Mouse (Mus musculus): ENCODE data around the gene Dnajc28. TPM values are rescaled to one million over a fixed set of nuclear protein-coding genes. Genes with fewer than 3 reads are reported as not detected.
"Not testable (repeated sequence)": the region's sequence is repeated elsewhere in the genome, so short reads cannot be mapped to it uniquely, and the experiment has no call there.

The Dnajc28 gene
- polyA plus RNA-seq, 1 experiment, result 1.6 TPM

DNA sequence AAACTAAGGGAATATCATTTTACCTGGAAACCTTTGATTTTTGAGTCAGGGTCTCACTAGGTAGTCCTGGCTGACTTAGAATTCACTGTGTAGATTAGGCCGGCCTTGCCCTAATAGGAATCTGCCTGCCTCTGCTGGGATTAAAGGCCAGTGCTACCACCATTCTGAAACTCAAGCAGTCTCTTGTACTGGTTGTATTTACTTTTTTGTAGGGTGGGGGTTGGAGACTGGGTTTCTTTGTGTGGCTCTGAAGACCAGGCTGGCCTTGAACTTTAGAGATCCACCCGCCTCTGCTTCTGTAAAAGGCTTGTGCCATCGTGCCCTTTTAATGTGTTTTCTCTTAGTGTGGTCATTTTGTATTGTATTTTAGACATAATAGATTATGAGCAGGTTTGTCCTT, 30.4 kb upstream of the Dnajc28 start:
- H3K27ac ChIP-seq (ENCODE audit: insufficient read depth, low read length), result no peak overlapping the region
- no peaks in the 10 kb centered on the region for H3K4me1 ChIP-seq (ENCODE audit: control insufficient read depth, insufficient read depth, low read length)
- peak overlapping the region; percentile 72 for H3K4me3 ChIP-seq (ENCODE audit: insufficient read depth, low read length)
- TF ChIP-seq CTCF (IDR thresholded peaks at IDR 0.05; ENCODE audit: borderline replicate concordance, insufficient read depth, low read length) (no peak), POLR2A (IDR thresholded peaks at IDR 0.05; ENCODE audit: low read depth, low read length) (no peak)

DNA sequence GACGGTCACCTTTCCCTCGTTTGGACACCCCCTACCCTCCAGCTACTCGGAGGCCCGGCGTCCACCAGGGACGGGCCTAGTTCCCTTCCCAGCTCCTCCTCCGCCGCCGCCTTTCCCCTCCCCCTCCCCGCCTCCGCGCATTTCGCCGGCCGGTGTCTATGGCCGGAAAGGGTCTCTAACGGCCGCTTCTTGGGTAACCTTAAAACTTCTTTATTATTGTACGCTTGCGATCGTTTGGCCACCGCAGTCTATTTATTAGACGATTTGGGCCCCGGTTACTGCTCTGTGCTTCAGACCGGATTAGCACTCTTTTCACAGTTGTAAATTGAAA, 29.4 kb upstream of the Dnajc28 start:
- H3K4me1 ChIP-seq (ENCODE audit: control insufficient read depth, insufficient read depth, low read length), result no peaks in the 10 kb centered on the region
- peak overlapping the region; percentile 88; the same call in 1 of the 2 replicates for H3K27ac ChIP-seq (ENCODE audit: insufficient read depth, low read length)
- peak overlapping the region; percentile 98 for H3K4me3 ChIP-seq (ENCODE audit: insufficient read depth, low read length)
- TF ChIP-seq POLR2A (IDR thresholded peaks at IDR 0.05; ENCODE audit: low read depth, low read length), result peak; percentile 49
- no peak for TF ChIP-seq CTCF (IDR thresholded peaks at IDR 0.05; ENCODE audit: borderline replicate concordance, insufficient read depth, low read length)

DNA sequence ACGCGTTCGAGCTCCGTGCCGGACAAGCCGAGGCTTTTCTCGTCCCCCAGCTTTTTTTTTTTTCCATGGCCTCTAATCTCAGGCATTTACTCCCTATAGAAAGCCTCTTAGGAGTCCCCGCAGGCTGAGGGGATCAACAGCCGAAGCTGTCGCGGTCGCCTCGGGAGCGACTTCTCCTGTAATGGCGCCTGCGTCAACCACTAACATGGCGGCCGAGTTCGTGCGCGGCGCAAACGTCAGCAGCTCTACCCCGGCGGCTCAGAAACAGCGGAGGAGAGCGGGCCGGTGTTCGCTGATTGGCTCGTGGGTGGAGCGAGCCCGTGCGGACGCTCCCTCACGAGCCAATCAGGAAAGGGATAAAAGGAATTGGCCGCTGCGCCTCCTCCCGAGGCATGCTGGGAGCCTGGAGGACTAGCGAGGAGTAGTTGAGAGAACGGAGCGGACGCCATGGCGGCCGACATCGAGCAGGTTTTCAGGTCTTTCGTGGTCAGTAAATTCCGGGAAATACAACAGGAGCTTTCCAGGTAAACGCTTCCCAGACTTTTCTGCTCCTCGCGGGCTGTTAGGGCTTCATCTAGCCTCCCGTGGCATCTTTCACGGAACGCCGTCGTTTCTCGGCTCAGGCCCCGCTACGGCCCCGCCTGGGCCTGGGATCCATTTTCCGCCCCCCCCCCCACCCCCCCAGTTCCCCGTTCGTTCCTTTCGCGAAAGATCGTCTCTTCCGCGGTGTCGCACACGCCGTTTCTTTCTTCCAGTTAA, 28.8 kb upstream of the Dnajc28 start, which contains the start of gene Son:
Son (plus strand) TSS at position 46 of the 759 bp plus-strand sequence.
- Histone ChIP-seq H3K4me3 (ENCODE audit: insufficient read depth, low read length) (peak within 1 kb of the TSS; percentile 98), H3K27ac (ENCODE audit: insufficient read depth, low read length) (peak within 1 kb of the TSS; percentile 95), H3K4me1 (ENCODE audit: control insufficient read depth, insufficient read depth, low read length) (no peaks in the 10 kb centered on the region)
- TF ChIP-seq POLR2A (IDR thresholded peaks at IDR 0.05; ENCODE audit: low read depth, low read length), result peak; percentile 85
- no peak for TF ChIP-seq CTCF (IDR thresholded peaks at IDR 0.05; ENCODE audit: borderline replicate concordance, insufficient read depth, low read length)

- Histone ChIP-seq H3K4me1 (ENCODE audit: control insufficient read depth, insufficient read depth, low read length) (no peaks in the 10 kb centered on the region), H3K4me3 (ENCODE audit: insufficient read depth, low read length) (peak within 1 kb of the TSS; percentile 98), H3K27ac (ENCODE audit: insufficient read depth, low read length) (peak within 1 kb of the TSS; percentile 95)
- no peak for TF ChIP-seq CTCF (IDR thresholded peaks at IDR 0.05; ENCODE audit: borderline replicate concordance, insufficient read depth, low read length)
- TF ChIP-seq POLR2A (IDR thresholded peaks at IDR 0.05; ENCODE audit: low read depth, low read length), result peak; percentile 99
Measured at GRCm38 (mm10) chr16:91646681-91647419, 28.0 kb upstream of the Dnajc28 start, which contains the start of gene Gart. Gene Gart, minus strand, starts transcription at chr16:91646952.

DNA sequence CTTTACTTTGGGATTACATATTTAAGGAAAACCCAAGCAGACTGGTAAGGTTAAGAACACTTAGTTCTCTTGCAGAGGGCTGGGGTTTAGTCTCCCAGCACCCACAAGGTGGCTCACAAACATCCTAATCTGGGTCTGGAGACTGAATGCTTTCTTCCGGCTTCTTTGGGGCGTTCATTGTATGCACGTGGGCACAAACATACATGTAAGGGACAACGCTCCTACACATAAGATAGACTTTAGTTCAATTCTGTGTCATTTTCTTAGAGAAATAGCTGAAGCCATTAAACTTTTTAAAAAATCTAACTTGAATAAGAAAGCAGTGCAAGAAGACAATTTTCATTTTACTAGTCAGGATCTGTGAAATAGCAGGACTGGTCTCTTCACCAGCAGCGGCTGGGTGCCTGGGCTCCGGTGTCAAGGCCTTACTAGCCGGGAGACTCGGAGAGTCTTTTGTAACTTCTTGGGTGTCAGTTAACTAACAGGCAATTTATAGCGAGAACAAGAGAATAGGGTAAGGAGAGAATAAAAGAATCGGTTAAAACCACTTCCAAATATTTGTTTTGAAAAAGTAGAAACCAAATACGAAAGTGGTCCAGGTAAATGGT, 27.3 kb upstream of the Dnajc28 start:
- no peak overlapping the region for H3K27ac ChIP-seq (ENCODE audit: insufficient read depth, low read length)

GRCm38 (mm10) chr16:91645420-91645819, 26.6 kb upstream of the Dnajc28 start:
- H3K4me1 ChIP-seq (ENCODE audit: control insufficient read depth, insufficient read depth, low read length); H3K27ac ChIP-seq (ENCODE audit: insufficient read depth, low read length); H3K4me3 ChIP-seq (ENCODE audit: insufficient read depth, low read length): not testable (repeated sequence)

More for the DNA sequence above, 27.3 kb upstream of the Dnajc28 start:
- peak overlapping the region; percentile 95 for H3K4me3 ChIP-seq (ENCODE audit: insufficient read depth, low read length)
- H3K4me1 ChIP-seq (ENCODE audit: control insufficient read depth, insufficient read depth, low read length), result no peaks in the 10 kb centered on the region
- TF ChIP-seq POLR2A (IDR thresholded peaks at IDR 0.05; ENCODE audit: low read depth, low read length), result no peak
- TF ChIP-seq CTCF (IDR thresholded peaks at IDR 0.05; ENCODE audit: borderline replicate concordance, insufficient read depth, low read length), result no peak

DNA sequence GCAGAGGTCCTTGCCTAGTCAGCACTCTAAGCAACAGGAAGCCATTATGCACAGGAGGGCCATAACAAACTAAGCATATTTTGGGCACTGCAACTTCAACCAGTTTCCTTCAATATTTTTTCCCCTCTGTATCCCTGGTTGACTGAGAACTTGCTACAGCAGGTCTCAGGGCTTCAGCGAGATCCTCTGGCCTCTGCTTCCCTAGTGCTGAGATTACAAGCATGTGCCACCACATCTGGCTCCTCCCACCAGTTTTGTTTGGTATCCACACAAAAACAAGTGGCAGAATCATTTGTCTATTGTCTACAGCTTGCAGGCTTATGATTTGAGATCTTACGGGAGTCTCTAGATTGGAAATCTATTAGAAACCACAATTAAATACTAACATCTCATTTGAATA, 26.1 kb upstream of the Dnajc28 start:
- H3K4me3 ChIP-seq (ENCODE audit: insufficient read depth, low read length), result no peak overlapping the region
- no peak overlapping the region for H3K27ac ChIP-seq (ENCODE audit: insufficient read depth, low read length)
- H3K4me1 ChIP-seq (ENCODE audit: control insufficient read depth, insufficient read depth, low read length), result no peaks in the 10 kb centered on the region
- TF ChIP-seq POLR2A (IDR thresholded peaks at IDR 0.05; ENCODE audit: low read depth, low read length) (no peak), CTCF (IDR thresholded peaks at IDR 0.05; ENCODE audit: borderline replicate concordance, insufficient read depth, low read length) (no peak)

GRCm38 (mm10) chr16:91640171-91640570, 21.3 kb upstream of the Dnajc28 start:
- no peak for TF ChIP-seq CTCF (IDR thresholded peaks at IDR 0.05; ENCODE audit: borderline replicate concordance, insufficient read depth, low read length)
- no peak for TF ChIP-seq POLR2A (IDR thresholded peaks at IDR 0.05; ENCODE audit: low read depth, low read length)
- no peaks in the 10 kb centered on the region for H3K4me1 ChIP-seq (ENCODE audit: control insufficient read depth, insufficient read depth, low read length)
- H3K27ac ChIP-seq (ENCODE audit: insufficient read depth, low read length), result no peak overlapping the region
- no peak overlapping the region for H3K4me3 ChIP-seq (ENCODE audit: insufficient read depth, low read length)

GRCm38 (mm10) chr16:91639636-91640035, 20.8 kb upstream of the Dnajc28 start:
- TF ChIP-seq POLR2A (IDR thresholded peaks at IDR 0.05; ENCODE audit: low read depth, low read length) (no peak), CTCF (IDR thresholded peaks at IDR 0.05; ENCODE audit: borderline replicate concordance, insufficient read depth, low read length) (no peak)
- Histone ChIP-seq H3K4me3 (ENCODE audit: insufficient read depth, low read length) (no peak overlapping the region), H3K27ac (ENCODE audit: insufficient read depth, low read length) (no peak overlapping the region), H3K4me1 (ENCODE audit: control insufficient read depth, insufficient read depth, low read length) (no peaks in the 10 kb centered on the region)

DNA sequence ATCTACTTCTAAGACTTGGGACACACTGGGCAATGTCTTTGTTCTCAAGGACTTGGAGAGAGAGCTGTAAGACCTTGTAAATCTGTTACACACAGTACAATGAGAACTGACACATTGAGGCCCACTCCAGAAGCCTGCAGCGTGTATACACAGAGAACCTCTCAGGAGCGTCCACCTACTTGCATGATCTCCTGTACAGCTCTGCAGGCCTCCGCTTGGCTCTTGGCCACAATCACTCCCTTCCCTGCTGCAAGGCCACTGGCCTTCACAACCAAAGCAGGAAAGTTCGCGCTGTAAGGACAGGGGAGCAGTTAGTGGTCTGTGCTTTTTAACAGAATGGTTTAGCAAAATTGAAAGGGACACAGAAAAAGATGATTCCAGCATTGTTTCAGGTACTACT, 20.3 kb upstream of the Dnajc28 start:
- no peak overlapping the region for H3K4me3 ChIP-seq (ENCODE audit: insufficient read depth, low read length)
- no peaks in the 10 kb centered on the region for H3K4me1 ChIP-seq (ENCODE audit: control insufficient read depth, insufficient read depth, low read length)
- no peak overlapping the region for H3K27ac ChIP-seq (ENCODE audit: insufficient read depth, low read length)
- no peak for TF ChIP-seq CTCF (IDR thresholded peaks at IDR 0.05; ENCODE audit: borderline replicate concordance, insufficient read depth, low read length)
- no peak for TF ChIP-seq POLR2A (IDR thresholded peaks at IDR 0.05; ENCODE audit: low read depth, low read length)

All from embryonic fibroblast, embryonic 13.5 days (primary cell).